Mouse (Mus musculus) gastrocnemius, postnatal 4 days (tissue): Measurements from ENCODE around the gene Boc. TPM values are rescaled to one million over a fixed set of nuclear protein-coding genes. Genes with fewer than 3 reads are reported as not detected.
A peak's percentile ranks its signal among the peaks of the same experiment; 100 is the strongest.

Experiments used
- DNase-seq, 2 experiments: peaks; one replicate each; pipeline ENCODE4 v3.0.0; 2021 to 2022; ENCODE audit warnings: low spot score in 2 of 2, mixed read lengths in 2 of 2
- long read RNA-seq, 2 experiments: library from polyadenylated mRNA; stranded (forward); transcript quantifications; one replicate each; pipeline ENCODE4 v2.0.0; 2021
- total RNA-seq, 2 experiments: library from RNA; stranded (reverse); gene quantifications; 2 replicates each; pipeline ENCODE4 v1.2.3; 2021

The Boc gene
- 10 to 100 TPM; 26.2 to 30.3 TPM for total RNA-seq
- long read RNA-seq, experiment 1, full-length matches to known transcripts: 5 of 33 reads
- long read RNA-seq, experiment 1, partial matches to known transcripts: 11 of 33 reads
- long read RNA-seq, experiment 1, other reads (novel, unspliced or antisense): 17 of 33 reads
- long read RNA-seq, experiment 2, full-length matches to known transcripts: 5 of 42 reads
- long read RNA-seq, experiment 2, partial matches to known transcripts: 16 of 42 reads
- long read RNA-seq, experiment 2, other reads (novel, unspliced or antisense): 21 of 42 reads

DNA sequence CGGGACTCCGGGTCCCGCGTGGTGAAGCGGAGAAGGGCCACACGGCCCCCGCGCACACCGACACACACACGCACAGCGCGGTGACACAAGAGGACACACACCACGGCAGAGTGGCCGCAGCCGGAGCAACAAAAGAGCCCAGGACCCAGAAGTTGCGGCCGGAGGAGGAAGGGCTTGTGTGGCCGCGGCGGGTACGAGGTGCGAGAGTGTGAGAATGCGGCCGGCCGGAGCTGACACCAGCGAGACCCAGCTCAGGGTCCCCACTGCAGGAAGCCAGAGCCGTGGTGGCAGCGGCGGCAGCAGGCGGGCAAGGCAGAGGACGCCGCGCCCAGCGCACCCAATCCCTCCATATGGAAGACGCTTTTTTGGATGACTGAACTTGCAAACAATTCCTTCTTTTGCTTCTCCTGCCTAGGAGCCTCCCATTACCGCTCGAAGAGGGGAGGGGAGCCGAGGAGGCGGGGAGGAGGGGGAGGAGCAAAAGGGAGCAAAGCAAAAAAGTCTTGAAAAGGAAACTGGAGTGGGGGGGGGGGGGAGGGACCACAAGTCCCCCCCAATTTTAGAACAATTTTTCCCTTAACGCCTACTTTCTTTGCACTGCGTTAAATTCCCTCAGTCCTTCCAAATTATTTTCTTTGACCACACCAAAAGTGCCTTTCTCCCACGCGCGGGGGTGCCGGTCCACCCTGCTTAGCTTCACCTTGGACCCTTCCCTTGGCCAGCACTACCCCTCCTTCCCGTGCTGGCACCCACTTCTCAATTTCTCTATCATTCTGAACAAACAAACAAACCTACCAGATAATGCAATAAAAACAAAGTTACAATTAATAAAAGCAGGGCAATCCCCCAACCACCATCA is at the start of gene Boc:
Gene Boc, minus strand, starts transcription at position 427 of the 859 bp plus-strand sequence.
- DNase-seq: peak; percentile 50 to 71

- no peak for DNase-seq
These were observed 47.9 kb upstream of the Boc start for GRCm38 (mm10) chr16:44606643-44607042.

DNA sequence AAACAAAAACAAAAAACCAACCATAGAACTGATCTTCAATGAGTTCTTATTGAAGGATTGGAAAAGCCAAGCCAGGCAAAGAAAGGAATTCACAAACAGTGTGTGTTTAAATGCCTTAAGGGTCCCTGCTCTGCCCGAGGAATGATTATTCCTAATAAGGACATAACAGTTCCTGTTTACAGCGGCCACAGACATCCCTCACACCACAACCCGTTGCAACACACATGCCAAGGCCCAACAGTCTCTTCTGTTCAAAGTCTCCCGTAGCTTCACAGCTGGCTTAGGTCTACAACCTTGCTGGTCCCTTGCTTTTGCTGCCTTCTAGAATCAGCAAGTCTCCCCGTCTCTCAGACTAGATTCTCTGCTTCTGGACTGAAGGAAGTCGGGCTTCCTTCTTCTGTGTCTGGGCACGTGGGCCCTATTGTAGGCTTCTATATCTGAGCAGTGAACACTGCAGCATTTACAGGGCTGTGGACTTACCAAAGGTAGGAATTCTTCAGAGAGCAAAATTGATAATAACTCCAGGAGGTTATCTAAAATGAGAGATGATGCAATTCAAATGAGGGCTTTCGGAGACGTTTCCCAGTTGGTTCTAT is 45.4 kb upstream of the Boc start:
- DNase-seq: no peak

- no peak for DNase-seq
These were observed 43.5 kb upstream of the Boc start for GRCm38 (mm10) chr16:44601999-44602794.

DNA sequence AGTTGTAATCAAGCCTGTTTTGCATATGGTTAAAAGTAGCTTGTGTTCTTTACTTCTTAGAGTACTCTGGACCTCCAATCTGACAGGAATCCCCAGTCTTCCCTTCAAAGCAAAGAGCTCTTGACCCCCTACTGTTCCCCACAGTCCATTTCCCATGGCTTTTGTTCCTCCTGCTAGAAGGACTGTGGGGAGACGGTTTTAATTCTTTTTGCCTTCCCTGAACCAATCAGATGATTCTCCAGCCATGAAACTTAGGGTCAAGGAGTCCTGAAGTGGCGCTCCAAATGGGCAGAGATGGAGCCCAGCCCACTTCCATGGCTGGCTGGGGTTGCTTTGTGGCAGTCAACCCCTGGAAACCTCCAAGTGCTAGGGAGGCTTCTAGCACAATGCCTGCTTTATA is 42.5 kb upstream of the Boc start:
- no peak for DNase-seq

DNA sequence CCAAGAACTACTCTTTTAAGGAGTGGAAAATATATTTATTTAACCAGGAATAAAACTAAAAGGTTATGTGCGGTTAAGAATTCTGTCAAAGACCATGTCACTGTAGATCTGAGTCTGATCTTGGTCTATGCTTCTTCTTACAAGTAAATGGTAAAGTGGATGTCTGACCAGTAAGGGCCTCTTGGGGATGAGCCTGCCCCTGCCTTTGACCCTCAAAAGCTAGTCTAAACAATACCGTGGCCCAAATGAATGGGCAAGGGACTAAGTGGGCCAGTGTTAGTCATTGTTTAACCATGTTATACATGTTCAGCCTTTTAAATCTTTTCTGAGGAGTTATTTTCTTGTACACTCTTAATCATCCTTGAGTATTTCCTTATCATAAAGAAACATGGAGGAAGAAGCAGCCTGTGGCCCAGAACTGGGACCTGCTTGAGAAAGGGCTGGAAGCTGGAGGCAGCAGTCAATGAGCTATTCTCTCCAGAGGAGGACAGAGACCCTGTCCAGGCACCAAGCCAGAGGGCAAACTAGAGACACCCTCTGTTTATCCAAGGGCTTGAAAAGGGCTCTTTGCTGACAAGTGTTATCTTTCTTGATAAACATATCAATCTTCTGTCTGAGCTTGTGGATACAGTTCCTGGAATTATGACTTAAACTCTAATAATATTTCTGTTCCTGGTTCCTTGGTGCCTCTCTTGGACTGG is 38.6 kb upstream of the Boc start:
- DNase-seq: no peak

- DNase-seq: no peak
These were observed 30.8 kb upstream of the Boc start for GRCm38 (mm10) chr16:44589506-44589905.

- DNase-seq: no peak
These were observed 20.8 kb upstream of the Boc start for GRCm38 (mm10) chr16:44579421-44580024.

GRCm38 (mm10) chr16:44578551-44578950 is 19.9 kb upstream of the Boc start:
- no peak for DNase-seq

DNA sequence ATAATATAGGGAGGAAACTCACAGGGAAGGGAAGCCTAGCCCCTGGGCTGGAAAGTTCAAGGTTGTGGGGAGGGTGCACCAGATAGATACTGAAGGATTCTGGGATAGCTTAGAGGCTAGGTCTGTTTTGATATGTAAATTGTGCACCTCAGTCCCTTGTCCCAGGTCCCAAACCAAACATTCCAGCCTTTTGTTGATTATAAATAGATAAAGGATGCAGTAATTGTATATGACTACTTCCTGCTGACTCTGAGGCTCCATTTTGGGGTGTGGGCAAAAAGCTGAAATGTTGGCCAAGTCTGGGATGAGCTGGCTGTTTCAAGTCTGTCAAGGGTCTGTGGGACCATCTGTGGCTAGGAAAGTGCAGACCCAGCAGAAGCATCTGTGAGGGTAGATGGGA is 9.4 kb upstream of the Boc start:
- no peak for DNase-seq

- no peak for DNase-seq
These were observed 6.9 kb upstream of the Boc start for GRCm38 (mm10) chr16:44565328-44566210.

GRCm38 (mm10) chr16:44564359-44564758 is 5.7 kb upstream of the Boc start:
- DNase-seq: no peak

DNA sequence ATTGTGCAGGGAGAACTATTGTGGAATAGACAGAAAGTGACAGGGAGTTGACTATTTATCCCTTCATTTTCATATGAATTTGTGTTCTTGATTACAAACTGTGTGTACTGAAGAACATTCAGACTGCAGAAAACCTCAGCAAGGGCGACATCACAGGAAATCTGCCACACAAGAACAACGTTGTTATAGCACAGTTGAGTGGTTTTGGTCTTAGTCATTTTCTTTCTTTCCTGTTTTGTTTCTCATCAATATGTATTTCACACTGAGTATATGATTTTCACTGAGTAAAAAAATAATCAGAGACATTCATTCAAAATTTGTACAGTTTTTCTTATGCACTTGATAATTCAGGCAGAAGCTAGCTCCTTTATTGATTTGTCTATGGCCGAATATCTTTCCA is 3.4 kb upstream of the Boc start:
- DNase-seq: no peak

- DNase-seq: no peak
These were observed 1.5 kb upstream of the Boc start for GRCm38 (mm10) chr16:44560214-44560613.

GRCm38 (mm10) chr16:44559330-44559695 is 616 bp upstream of the Boc start:
- no peak for DNase-seq

GRCm38 (mm10) chr16:44557661-44558470 is 831 bp downstream of the Boc start:
- DNase-seq: peak; percentile 72 to 86

GRCm38 (mm10) chr16:44557084-44557483 is 1.6 kb downstream of the Boc start:
- DNase-seq: no peak
